8 mouse cellular contexts compared by ENCODE assay signal in genomic region chr2:110177879-110178278, GRCm38 (mm10).
DNase-seq lines count a peak whose midpoint lies in the region; ATAC-seq lines count a peak whose summit lies in the region.

No protein-coding gene starts in this region.

- no peak overlapping the region for H3K4me3 ChIP-seq in lung, embryonic 15.5 days
- H3K4me3 ChIP-seq in hindbrain, embryonic 13.5 days, result no peak overlapping the region

- no peak for ATAC-seq in lung, embryonic 15.5 days (ENCODE audit: borderline replicate concordance, extremely low read depth, low FRiP score, low TSS enrichment)
- ATAC-seq in hindbrain, embryonic 13.5 days (ENCODE audit: low FRiP score), result peak; percentile 37; the same call in 1 of the 2 replicates

- no peak for DNase-seq in lung, postnatal 25 days (ENCODE audit: low spot score)
- DNase-seq in cerebellum, postnatal 10 days, result peak; percentile 79 to 83
- DNase-seq in lung, postnatal 14 days, result peak; percentile 37
- no peak for DNase-seq in left cerebral cortex, adult 18-20 months (ENCODE audit: low spot score in 2 of 2)
- DNase-seq in spleen, postnatal 36 days (ENCODE audit: low spot score in 2 of 2), result no peak
- DNase-seq in frontal cortex, postnatal 14 days (ENCODE audit: low spot score in 2 of 2), result no peak

- no peak overlapping the region for H3K9ac ChIP-seq in lung, embryonic 15.5 days
- no peak overlapping the region for H3K9ac ChIP-seq in hindbrain, embryonic 13.5 days

- peaks cover 36% of the 10 kb centered on the region for H3K4me1 ChIP-seq in lung, embryonic 15.5 days
- peaks cover 47% of the 10 kb centered on the region for H3K4me1 ChIP-seq in hindbrain, embryonic 13.5 days (replicated peaks)

- H3K36me3 ChIP-seq in lung, embryonic 15.5 days, result no peaks in the 10 kb centered on the region
- no peaks in the 10 kb centered on the region for H3K36me3 ChIP-seq in hindbrain, embryonic 13.5 days

- no peaks in the 10 kb centered on the region for H3K9me3 ChIP-seq in lung, embryonic 15.5 days
- H3K9me3 ChIP-seq in hindbrain, embryonic 13.5 days, result no peaks in the 10 kb centered on the region

- 20% methylated on average over 7 of the region's 7 CpGs for WGBS in lung, embryonic 15.5 days
- 27% methylated on average over 7 of the region's 7 CpGs for whole genome bisulfite sequencing in hindbrain, embryonic 13.5 days

- peaks cover 58% of the 10 kb centered on the region for H3K27me3 ChIP-seq in lung, embryonic 15.5 days
- H3K27me3 ChIP-seq in hindbrain, embryonic 13.5 days, result no peaks in the 10 kb centered on the region

- no peak overlapping the region for H3K4me2 ChIP-seq in lung, embryonic 15.5 days
- H3K4me2 ChIP-seq in hindbrain, embryonic 13.5 days, result no peak overlapping the region

- H3K27ac ChIP-seq in lung, embryonic 15.5 days, result peak overlapping the region; percentile 20; the same call in 1 of the 2 replicates
- peak overlapping the region; percentile 66 for H3K27ac ChIP-seq in hindbrain, embryonic 13.5 days

Comparison
In these comparisons a context has a peak if more than half of its experiments do, and no peak if none do; other contexts are left out.
1. DNase-seq: peak in cerebellum, postnatal 10 days (2 of 2) and lung, postnatal 14 days (single experiment); none in lung, postnatal 25 days (single experiment), left cerebral cortex, adult 18-20 months (0 of 2), spleen, postnatal 36 days (0 of 2) and frontal cortex, postnatal 14 days (0 of 2).